In genomic region chr1:183388426-183389406, GRCm38 (mm10) we compare ENCODE assay signal across 7 mouse cellular contexts. TPM values are rescaled to one million over a fixed set of nuclear protein-coding genes. Genes with fewer than 3 reads are reported as not detected.
DNase-seq lines count a peak whose midpoint lies in the region; ATAC-seq and TF ChIP-seq lines count a peak whose summit lies in the region.

Gene Taf1a (plus strand): TSS chr1:183388981.

- TF ChIP-seq CTCF in intestine, postnatal 0 days (IDR thresholded peaks at IDR 0.05; ENCODE audit: low read depth), result no peak
- no peak for TF ChIP-seq CTCF in small intestine, adult 2 months (IDR thresholded peaks at IDR 0.05; ENCODE audit: extremely low read depth, insufficient read length, insufficient replicate concordance, low read depth, low read length)

- peak; percentile 93 for DNase-seq in adrenal gland, postnatal 10 days
- peak; percentile 97 for DNase-seq in embryonic facial prominence, embryonic 10.5 days (ENCODE audit: low spot score)
- DNase-seq in gonadal fat pad, adult 2 months (ENCODE audit: low read depth), result peak; percentile 61
- DNase-seq in left cerebral cortex, postnatal 4 days, result peak; percentile 95

- 6% methylated on average over 44 of the region's 44 CpGs for WGBS in embryonic facial prominence, embryonic 10.5 days
- 6% methylated on average over 44 of the region's 44 CpGs for WGBS in intestine, postnatal 0 days
- WGBS in midbrain, embryonic 12.5 days, result 7% methylated on average over 44 of the region's 44 CpGs
- WGBS in small intestine, adult 2 months, result 5% methylated on average over 44 of the region's 44 CpGs

- TF ChIP-seq POLR2A in small intestine, adult 2 months (IDR thresholded peaks at IDR 0.05; ENCODE audit: low read depth, low read length), result 0 out of 2 replicates have a peak, but pooled peaks have one; percentile 32

- intact Hi-C loops in left cerebral cortex, postnatal 4 days (cut with DNase I), result no loop called here

- peak within 1 kb of the TSS; percentile 57 for H3K9ac ChIP-seq in intestine, postnatal 0 days (ENCODE audit: low read depth, low read length)
- peak within 1 kb of the TSS; percentile 57 for H3K9ac ChIP-seq in midbrain, embryonic 12.5 days (replicated peaks)

- ATAC-seq in intestine, postnatal 0 days, result peak; percentile 100
- peak; percentile 99 for ATAC-seq in midbrain, embryonic 12.5 days (ENCODE audit: low FRiP score, low read depth)

- H3K36me3 ChIP-seq in embryonic facial prominence, embryonic 10.5 days (replicated peaks), result peaks cover 32% of the 10 kb centered on the region
- no peaks in the 10 kb centered on the region for H3K36me3 ChIP-seq in intestine, postnatal 0 days (ENCODE audit: control insufficient read depth, insufficient read depth)
- 0 out of 2 replicates have a peak, but pooled peaks cover 5% of the 10 kb centered on the region for H3K36me3 ChIP-seq in midbrain, embryonic 12.5 days
- H3K36me3 ChIP-seq in small intestine, adult 2 months (ENCODE audit: control insufficient read depth, insufficient read depth, low read length), result peaks cover 5% of the 10 kb centered on the region; the same call in 1 of the 2 replicates

- H3K4me3 ChIP-seq in embryonic facial prominence, embryonic 10.5 days, result peak within 1 kb of the TSS; percentile 82
- H3K4me3 ChIP-seq in intestine, postnatal 0 days (ENCODE audit: low read depth, low read length), result peak within 1 kb of the TSS; percentile 80
- peak within 1 kb of the TSS; percentile 73 for H3K4me3 ChIP-seq in midbrain, embryonic 12.5 days
- peak within 1 kb of the TSS; percentile 75 for H3K4me3 ChIP-seq in small intestine, adult 2 months (ENCODE audit: low read depth, low read length)

- peaks cover 15% of the 10 kb centered on the region for H3K4me1 ChIP-seq in embryonic facial prominence, embryonic 10.5 days
- H3K4me1 ChIP-seq in intestine, postnatal 0 days (replicated peaks; ENCODE audit: control insufficient read depth, insufficient read depth, low read length), result peaks cover 5% of the 10 kb centered on the region; the same call in 1 of the 2 replicates
- peaks cover 13% of the 10 kb centered on the region for H3K4me1 ChIP-seq in midbrain, embryonic 12.5 days
- H3K4me1 ChIP-seq in small intestine, adult 2 months (ENCODE audit: control insufficient read depth, insufficient read depth, insufficient read length, low read length), result peaks cover 3% of the 10 kb centered on the region; the same call in 1 of the 2 replicates

- H3K4me2 ChIP-seq in intestine, postnatal 0 days (replicated peaks; ENCODE audit: low read depth), result peak within 1 kb of the TSS; percentile 75
- H3K4me2 ChIP-seq in midbrain, embryonic 12.5 days (replicated peaks), result peak within 1 kb of the TSS; percentile 78

- peak within 1 kb of the TSS; percentile 76 for H3K27ac ChIP-seq in embryonic facial prominence, embryonic 10.5 days (replicated peaks)
- H3K27ac ChIP-seq in intestine, postnatal 0 days (ENCODE audit: low read depth, low read length), result no peak within 1 kb of the TSS; the same call in 1 of the 2 replicates
- no peak within 1 kb of the TSS; the same call in 1 of the 2 replicates for H3K27ac ChIP-seq in midbrain, embryonic 12.5 days (replicated peaks)
- peak within 1 kb of the TSS; percentile 2; the same call in 1 of the 2 replicates for H3K27ac ChIP-seq in small intestine, adult 2 months (ENCODE audit: insufficient read depth, low read depth, low read length)

- H3K9me3 ChIP-seq in embryonic facial prominence, embryonic 10.5 days, result no peaks in the 10 kb centered on the region
- H3K9me3 ChIP-seq in intestine, postnatal 0 days (ENCODE audit: control insufficient read depth), result no peaks in the 10 kb centered on the region
- H3K9me3 ChIP-seq in midbrain, embryonic 12.5 days, result no peaks in the 10 kb centered on the region

- peaks cover 19% of the 10 kb centered on the region for H3K27me3 ChIP-seq in embryonic facial prominence, embryonic 10.5 days (replicated peaks; ENCODE audit: low read depth, poor library complexity, severe bottlenecking)
- H3K27me3 ChIP-seq in intestine, postnatal 0 days (replicated peaks; ENCODE audit: control insufficient read depth, insufficient read depth, low read length), result no peaks in the 10 kb centered on the region
- peaks cover 18% of the 10 kb centered on the region for H3K27me3 ChIP-seq in midbrain, embryonic 12.5 days
- no peaks in the 10 kb centered on the region for H3K27me3 ChIP-seq in small intestine, adult 2 months (ENCODE audit: control insufficient read depth, insufficient read depth, low read length)

RNA-seq across cellular contexts. Expression of gene Taf1a, which starts in this region (rescaled TPM):
- 10 to 100 TPM; 12.7 to 13.3 TPM for total RNA-seq in adrenal gland, postnatal 10 days (2021)
- polyA plus RNA-seq in embryonic facial prominence, embryonic 10.5 days (2016; fragmentation: Nextera tagmentation; extraction: Ambion mirVana), result 21.7 and 24.7 TPM in 2 replicates
- polyA plus RNA-seq in gonadal fat pad, adult 2 months (2012; rRNA removed), result 9.3 and 12.2 TPM in 2 replicates
- 5.3 and 6.2 TPM in 2 replicates for polyA plus RNA-seq in intestine, postnatal 0 days (2015; fragmentation: Nextera tagmentation; extraction: Ambion mirVana)
- total RNA-seq in left cerebral cortex, postnatal 4 days (2021), result 10 to 100 TPM; 21.1 to 24.0 TPM
- 19.7 and 22.9 TPM in 2 replicates for polyA plus RNA-seq in midbrain, embryonic 12.5 days (2016; fragmentation: Nextera tagmentation; extraction: Ambion mirVana)
- 1.3 and 1.5 TPM in 2 replicates for polyA plus RNA-seq in small intestine, adult 2 months (2012; rRNA removed)

Comparison
In these comparisons a context has a peak if more than half of its experiments do, and no peak if none do; other contexts are left out.
1. H3K27ac ChIP-seq: peak in embryonic facial prominence, embryonic 10.5 days (single experiment) and small intestine, adult 2 months (single experiment); none in intestine, postnatal 0 days (single experiment) and midbrain, embryonic 12.5 days (single experiment).
2. Peak in every context shown above with its lines, with median percentiles within 50 percentile points of each other: DNase-seq and H3K4me3 ChIP-seq.